Mouse (Mus musculus) retina, postnatal 1 day (tissue): Measurements from ENCODE around the gene Ciao2a.

Experiments used
- DNase-seq: peaks from one replicate; pipeline ENCODE4 v3.0.0-alpha.2; 2012

Ciao2a gene

DNA sequence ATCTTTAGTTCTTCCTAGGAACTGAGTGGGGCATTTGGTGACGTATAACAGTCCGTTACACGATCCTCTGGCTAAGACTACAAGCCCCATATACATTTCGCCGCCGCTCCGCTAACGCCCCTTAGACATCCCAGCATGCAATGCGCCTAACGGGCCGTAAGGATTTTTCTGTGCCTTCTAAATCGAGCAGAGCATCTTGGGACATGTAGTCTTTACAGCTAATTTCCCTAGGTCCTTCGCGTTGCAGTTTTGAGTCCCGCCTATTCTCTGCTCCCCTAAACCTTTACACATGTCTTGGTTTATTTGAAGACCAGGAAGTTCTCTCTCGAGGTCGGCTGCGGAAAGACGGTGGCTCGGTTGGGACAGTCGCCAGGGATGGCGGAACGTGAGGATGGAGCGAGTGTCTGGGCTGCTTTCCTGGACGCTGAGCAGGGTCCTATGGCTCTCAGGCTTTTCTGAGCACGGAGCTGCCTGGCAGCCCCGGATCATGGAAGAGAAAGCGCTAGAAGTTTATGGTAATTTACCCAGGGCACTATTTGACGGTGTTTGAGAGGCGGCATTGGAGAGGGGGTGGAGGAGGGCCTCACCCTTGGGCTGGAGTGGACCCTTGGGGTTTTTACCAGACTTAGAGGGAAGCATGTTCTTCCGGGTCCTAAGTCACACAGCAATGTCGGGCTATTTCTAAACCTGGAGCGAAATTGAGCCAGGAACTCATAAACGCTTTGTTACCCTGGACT is at the start of gene Ciao2a, which contains the start of gene Snx1:
Gene Ciao2a, plus strand, starts transcription at position 156 of the 737 bp plus-strand sequence.
Gene Snx1, minus strand, starts transcription at position 132 of the 737 bp plus-strand sequence.
- peak; percentile 98 for DNase-seq

DNA sequence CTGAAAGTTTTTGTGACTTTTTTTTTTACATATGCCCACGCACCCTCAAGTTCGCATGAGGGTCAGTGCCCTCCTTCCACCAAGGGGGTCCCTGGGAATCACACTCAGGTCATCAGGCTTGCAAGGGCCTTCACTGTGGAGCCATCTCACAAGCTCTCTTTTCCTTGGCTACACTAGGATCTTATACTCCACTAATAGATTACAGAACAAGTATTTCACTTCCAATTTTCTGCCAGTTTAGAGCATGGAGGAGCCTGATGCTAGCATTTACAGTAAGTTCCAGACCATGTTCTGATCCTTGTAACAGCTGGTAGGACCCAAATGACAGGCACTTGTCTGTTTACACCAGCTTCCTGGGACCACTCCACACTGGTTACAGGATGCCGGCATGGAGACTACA is 48.3 kb upstream of the Ciao2a start:
- no peak for DNase-seq

DNA sequence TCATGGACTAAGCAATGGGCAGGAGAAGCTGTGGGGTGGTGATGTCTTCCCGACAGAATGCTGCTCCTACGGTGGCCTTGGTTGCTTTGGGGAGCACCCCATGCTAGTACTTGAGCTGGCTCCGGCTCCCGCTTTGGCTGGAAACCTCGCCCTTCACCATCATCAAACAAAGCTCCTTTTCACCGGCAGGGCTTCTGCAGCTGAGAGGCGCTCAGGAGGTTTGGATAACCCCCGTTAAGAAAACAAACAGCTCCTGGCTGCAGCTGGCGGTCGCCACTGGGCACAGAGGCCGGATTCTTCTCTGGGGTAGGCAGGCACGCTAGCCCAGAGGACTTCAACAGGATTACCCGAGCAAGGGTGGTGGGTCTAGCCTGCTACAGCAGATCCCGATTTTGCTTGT is 47.9 kb upstream of the Ciao2a start:
- peak; percentile 39 for DNase-seq

DNA sequence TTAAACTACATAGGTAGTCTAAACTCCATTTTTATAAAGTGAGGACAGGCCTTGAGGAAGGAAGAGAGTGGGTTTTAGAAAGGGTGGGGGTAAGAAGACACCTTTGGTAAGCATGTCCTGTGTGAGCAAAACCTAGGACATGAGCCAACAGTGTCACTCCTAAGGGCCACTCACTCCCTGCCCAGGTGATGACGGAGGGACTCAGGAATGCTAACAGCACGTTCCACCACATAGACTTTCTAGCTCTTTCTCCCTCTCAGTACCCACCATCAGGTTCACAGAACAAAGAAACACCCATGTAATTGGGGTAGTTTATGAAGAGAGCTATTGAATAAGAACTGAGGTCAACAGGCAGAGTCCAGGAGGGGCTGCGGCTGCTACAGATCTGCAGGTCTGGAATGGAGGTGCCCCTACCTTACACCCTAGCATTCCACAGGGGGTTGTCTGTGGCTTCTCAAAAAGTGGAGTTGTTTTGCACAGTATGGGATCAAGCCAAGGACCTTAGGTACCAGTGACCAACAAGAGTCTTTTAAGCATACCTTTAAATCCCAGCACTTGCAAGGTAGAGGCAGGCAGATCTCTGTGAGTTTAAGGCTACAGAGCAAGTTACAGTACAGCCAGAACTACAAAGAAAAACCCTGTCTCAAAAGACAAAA is 45.5 kb upstream of the Ciao2a start:
- DNase-seq, result no peak

DNA sequence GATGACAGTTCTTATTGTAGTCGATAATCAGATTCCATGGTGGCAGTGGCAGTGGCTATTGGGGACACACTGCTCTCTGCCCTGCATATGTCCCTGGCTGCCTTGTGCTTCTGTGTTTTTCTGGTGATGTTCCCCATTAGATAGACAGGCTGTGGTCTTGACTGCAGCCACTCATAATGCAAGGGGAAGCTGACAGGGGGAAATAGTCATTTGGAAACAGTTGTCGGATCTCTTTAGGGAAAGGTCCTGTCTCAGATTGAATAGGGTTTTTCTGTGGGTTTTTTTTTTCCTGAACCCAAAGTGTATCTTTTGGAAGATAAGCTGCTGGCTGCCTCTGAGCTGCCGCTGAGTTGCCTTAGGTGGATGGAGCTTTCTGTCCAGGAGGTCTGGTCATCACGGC is 44.4 kb upstream of the Ciao2a start:
- no peak for DNase-seq

DNA sequence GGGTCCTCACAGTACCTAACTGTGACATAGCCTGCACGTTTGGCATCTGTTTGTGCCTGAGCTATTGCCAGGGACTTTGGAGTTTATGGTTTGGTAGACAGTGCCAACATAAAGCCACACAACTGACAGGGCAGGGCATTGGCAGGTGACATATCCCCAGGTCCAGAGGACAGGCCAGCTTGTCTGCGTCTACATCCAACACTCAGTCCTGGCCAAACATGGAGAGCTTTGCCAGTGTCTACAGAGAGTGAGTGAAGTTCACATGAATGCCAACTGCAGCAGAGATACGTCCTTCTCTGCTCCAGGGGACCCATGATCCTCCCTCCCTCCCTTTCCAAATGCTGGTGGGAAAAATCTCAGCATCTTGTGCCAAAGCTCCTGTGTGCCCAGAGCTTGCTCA is 42.2 kb upstream of the Ciao2a start:
- DNase-seq, result no peak

DNA sequence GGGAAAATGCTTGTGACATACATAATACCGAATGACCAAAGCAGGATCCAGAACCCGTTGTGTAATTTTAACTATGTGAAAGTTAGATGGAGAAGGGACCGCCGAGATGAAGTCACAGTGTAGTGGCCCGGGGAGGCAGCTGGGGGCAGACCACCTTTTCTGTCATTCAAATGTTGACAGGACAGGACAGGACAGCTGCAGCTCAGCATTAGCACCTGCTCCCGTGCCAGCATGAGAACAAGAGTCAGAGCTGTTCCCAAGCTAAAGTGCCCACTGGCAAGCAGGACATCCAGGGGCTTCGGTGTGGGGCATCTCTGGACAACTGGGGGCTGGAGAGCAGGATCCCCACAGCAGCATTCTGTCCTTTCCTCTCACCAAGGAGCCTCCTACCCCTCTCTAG is 39.3 kb upstream of the Ciao2a start:
- no peak for DNase-seq

DNA sequence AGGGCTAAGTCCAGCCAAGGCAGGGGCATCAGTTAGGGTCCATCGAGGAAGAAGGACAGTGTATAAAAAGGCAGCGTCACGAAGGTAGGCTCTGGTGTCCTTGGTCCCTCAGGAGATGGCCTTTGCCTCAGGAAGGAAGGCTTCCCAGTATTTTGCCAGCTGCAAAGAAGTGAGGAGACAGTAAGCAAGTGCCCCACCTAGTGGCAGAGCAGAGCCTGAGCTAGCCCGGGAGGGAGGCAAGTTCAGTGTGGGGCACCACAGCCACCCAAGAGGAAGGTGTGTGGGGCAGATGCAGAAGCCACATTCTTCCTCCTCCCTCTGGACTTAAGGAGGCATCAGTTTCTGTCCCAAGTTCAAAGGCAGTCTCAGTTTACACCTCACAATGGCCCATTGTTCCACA is 38.0 kb upstream of the Ciao2a start:
- DNase-seq, result peak; percentile 73

DNA sequence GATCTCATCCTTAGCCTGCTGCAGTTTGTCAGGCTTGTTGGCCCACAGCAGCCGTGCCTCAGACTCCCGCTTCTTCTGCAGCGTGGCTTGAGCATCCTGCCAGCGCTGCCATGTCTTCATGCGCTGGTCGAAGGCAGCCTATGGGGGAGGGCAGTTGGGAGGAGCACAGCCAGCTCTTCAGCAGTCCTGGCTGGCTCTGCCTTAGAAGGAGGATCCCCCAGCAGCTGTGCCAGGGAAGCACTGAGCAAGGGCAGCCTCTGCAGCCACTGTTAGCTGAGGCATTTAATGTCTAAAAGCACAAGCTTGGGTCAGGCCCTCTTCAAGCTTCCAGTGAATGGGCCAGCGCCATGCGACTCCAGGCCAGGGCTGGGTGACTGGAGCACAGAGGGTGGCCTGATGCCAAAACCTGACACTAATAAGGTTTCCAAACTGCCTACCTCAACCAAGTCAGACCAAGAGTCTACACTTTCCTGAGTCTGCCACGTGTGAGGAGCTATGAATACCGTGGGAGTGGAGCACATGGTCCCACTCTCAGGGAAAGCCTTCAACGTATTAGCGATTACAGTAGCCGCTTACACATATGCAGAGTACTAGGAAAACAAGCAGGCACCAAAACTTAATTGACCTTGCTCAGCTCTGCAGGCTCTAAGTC is 35.7 kb upstream of the Ciao2a start:
- DNase-seq, result no peak

DNA sequence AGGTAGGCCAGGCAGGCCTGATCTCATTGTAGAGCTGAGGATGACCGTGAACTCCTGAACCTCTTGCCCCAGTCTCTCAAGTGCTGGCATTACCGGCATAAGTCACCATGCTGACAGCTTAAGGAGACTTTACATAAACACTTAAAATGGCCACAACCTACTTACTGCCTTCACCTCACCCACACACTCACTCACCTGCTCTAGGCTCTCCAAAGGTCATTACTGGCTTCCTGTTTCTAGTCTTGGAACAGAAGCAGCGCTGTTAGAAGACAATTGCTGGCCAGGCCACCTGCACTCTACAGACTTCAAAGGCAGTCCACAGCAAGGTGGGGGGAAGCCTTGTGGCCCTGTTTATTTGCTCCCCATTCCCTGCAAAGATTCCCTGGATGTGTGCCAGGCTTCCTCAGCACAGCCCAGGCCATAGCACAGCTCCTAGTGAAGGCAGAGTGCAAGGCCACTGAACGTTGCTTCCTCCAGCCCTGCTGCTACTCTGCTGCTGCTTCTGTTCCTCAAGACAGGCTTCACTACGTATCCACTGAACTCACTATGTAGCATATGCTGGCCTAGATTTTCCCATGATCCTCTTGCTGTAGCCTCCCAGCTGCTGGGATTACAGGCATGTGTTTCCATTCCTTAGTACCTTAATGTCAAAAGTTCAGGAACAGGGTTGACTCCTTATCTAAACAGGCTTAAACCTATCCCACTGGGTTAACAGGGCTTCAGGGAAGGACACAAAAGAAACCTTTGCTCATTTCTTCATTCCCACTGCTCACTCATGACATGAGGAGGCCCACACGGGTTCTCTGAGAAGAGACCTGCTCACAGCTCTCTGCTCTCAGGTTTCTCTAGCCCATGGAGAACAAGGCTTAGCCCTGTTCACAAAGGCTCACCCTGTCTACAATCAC is 34.8 kb upstream of the Ciao2a start:
- no peak for DNase-seq

DNA sequence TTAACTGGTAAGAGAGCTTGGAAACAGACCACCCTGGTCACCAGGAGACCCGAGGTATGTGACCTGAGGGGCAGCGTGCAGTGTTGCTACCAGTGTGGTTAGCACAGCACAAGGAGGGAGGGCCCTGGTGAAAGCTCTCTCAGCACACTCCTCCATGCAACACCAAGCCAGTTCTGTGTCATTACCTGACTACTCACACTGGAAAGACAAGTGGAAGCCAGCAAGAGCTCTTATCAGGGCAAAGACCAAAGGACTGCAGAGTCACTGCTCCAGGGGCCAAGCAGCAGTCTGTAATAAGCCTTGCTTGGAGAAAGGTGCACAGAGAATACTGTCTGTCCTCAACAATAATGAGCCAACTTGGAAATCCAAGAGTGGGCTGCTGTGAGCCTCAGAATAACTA is 33.7 kb upstream of the Ciao2a start:
- DNase-seq, result no peak

DNA sequence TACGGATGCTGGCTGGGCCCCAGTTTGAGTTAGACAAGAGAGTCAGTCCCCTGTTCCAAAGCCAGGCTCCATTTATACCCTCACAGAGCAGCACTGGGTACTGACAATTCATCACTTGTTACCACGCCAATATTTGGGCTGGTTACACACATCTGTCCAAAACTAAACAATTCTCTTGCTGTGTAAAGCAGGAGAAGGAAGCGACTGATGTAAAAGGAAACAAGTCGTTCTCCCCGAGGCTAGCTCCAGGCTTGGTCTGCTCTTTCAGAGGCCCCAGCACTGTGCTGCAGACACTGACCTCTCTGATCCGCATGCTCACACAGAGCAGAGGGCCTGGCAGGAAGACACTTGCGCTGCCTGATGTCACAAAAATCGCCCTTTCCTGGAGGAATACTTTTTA is 24.8 kb upstream of the Ciao2a start:
- DNase-seq, result no peak

DNA sequence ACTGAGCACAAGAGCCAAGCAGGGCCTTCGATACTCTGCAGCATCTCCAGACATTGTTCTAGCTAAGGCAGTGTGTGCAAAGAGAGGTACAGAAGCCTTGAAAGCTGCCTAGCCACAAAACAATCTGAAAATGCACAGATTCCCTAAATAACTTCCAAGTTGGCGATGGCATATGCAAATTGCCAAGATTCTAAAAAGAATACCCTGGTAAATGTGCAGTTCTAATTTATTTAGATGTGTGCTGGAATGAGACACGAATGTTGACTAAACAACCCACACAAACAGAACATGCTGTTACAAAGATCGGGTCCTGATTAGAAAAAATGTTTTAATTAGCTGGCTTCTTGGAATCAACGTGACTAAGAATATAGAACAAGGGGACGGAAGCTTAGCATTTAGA is 23.7 kb upstream of the Ciao2a start:
- DNase-seq, result no peak

DNA sequence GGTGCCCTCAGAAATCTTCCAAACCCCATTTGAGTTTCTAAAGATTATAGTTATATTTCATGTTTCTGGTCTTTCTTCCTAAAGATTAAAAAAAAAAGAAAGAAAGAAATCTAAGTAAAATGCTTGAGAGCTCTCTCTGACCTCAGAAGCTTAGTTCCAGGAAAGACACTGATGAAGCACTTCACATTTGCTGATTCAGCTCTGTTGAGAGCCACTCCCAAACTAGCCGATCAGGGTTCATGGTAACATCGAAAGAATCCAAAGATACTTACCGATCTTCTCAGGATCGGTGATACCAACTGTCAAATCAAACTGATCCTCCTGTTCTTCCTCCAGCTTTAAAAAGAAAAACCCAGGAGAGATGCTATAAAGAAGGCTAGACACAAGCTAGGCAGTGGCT is 21.8 kb upstream of the Ciao2a start:
- DNase-seq, result no peak

DNA sequence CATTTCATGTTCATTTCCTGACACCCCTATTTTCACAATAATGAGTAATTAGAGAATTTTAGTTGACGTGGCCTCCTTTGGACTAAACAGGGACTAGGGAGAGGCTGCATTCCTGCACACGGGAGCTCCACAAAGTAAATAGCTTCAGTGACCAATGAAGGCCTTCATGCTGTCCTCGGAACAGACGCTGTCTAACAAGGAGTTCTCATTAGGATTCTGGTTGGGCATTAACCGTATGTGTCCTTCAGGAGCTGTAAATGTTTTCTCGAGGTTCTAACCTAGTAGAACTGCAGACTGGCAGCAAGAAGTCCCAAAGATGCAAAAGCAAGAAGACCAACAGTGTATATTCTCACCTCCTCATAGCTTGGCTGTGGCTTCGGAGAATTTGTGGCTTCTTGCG is 21.2 kb upstream of the Ciao2a start:
- DNase-seq, result no peak

DNA sequence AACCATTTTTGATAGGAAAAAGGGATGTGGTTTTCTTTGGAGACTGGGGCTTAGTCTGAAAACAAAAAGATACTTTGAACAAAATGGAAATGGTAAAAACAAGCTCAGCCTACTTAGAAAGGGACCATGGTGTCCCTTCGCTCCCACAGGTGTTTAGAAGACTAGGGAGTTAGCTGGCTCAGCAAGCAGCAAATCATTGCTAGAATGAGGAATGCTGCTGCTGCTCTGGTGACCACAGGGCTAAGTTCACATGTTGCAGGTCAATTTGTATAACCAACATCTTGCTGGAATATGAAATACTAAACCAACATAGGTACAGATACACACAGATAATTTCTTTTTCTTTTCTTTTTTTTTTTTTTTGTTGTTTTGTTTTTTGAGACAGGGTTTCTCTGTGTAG is 16.8 kb upstream of the Ciao2a start:
- no peak for DNase-seq

DNA sequence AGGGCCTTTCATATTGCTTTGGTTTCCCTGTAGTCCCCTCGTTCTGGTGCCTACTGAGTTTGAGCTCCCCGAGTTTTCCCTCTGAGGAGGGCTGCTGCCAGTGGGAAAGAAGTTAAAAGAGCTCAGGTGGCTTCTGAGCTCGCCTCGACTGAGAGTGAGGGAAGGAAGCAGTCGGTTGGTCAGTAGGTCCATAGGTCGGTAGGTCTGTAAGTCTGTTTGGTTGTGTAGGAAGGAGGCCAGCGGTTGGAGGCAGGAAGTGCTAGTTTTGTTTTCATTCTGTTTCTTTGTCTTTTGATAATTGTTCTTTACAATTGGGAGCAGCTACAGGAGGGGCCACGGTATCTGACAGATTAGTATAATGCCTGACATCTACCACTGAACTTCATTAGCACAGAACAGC is 16.3 kb upstream of the Ciao2a start:
- no peak for DNase-seq

DNA sequence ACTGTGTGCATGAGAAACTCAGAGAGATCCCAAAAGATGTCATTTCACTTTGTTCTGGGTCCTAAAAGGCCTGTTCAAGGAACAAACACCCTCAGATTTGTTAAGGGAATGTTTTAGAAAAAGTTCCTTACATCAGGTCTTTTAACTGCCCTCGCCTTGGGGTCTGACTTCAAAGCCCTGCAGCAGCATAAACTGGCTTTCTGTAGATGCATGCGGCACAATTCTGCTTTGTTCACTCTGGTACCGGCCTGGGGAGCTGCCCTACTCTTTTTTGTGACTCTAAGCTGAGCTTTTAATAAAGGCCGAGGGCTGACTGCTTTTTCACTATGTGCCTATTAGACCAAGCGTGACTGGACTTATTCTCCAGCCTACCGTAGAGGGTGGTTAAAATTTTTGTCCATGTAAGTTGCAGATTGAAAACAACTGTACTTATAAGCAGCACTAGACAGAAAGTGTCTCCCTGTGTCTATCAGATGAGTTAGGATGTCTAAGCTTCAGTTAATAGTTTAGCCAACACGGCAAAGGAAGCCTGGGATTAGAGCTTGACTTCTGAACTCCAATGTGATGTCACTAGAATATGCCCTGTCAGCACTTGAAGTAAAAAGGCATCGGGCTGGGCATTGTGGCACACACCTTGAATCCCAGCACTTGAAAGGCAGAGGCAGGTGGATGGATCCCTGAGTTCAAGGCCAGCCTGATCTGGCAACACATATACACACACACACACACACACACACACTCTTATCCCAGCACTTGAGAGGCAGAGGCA is 15.6 kb upstream of the Ciao2a start:
- no peak for DNase-seq

DNA sequence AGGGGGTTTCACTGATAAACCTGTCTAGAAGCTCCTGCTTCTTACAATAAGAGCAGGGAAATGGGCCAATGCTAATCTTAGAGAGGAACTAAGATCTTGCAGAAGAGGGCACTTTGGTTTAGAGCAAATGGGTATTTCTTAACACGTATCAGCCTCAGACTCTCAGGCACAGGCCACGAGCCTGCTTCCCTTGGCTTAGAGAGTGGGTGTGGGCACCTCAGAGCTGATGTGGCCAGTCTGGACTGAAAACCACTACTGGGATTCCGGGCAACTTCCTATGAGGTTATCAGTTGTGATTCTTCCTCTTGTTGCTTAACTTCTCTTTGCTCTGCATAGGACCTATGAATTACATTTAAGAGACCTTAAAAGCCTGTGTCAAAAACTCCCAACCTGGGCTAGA is 12.1 kb upstream of the Ciao2a start:
- DNase-seq, result no peak

DNA sequence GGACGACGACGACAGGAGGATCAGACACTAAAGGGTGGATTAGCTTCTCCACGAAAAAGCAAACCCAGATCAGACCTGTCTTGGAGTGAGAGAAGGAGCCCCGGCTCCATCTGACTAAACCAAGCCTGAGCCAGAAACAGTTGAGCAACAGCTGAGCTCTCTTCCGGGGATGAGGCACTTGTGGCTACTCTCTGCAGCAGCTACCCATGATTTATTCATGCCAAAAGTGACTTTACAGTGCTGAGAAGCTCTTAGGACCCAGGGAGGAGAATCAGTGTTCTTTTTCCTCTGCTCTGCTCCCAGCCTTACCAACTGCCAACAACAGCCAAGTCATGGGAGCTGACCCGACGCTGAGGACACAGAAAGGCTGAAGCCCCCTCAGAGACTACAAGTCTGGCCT is 9.5 kb upstream of the Ciao2a start:
- DNase-seq, result peak; percentile 35

DNA sequence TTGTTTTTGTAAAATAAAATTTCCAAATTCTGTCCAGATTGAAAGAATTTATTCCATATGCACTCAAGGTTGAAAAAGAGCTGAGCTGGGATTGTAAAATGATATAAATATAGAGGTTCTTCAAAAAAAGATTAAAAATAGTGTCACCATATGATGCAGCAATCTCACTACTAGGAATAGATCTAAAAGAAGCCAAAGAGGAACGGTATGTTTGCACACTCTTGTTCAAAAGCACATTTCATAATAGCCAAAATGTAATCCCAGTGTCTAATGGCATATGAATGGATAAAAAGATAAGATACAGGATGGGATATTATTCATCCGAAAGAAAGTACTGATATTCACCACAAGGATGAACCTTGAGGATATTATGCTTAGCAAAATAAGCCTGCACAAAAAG is 6.9 kb upstream of the Ciao2a start:
- DNase-seq, result no peak

DNA sequence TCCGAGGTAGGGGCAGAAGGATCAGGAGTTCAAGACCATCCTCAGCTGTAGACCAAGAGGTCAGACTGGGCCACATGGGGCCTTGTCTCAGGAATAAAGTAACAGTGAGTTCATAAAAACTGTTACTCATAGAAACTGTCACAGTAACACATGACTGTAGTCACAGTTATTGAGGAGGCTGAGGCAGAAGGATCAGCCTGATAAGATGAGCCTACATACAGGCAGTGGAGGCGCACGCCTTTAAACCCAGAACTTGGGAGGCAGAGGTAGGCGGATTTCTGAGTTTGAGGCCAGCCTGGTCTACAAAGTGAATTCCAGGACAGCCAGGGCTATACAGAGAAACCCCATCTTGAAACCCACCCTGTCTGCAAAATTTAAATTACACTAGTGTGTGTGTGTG is 6.3 kb upstream of the Ciao2a start:
- DNase-seq, result no peak
